Mouse (Mus musculus) megakaryocyte-erythroid progenitor cell, adult 5 weeks (primary cell): ENCODE data around the gene Bcl11a. TPM values are rescaled to one million over a fixed set of nuclear protein-coding genes. Genes with fewer than 3 reads are reported as not detected.

Experiments
- polyA plus RNA-seq: library from polyadenylated mRNA; stranded (reverse); fragments of >175 nt; gene quantifications from 2 replicates; pipeline ENCODE4 v1.2.3, GENCODE M21; 2012

Bcl11a gene
- 47.9 and 68.2 TPM in 2 replicates for polyA plus RNA-seq

DNA sequence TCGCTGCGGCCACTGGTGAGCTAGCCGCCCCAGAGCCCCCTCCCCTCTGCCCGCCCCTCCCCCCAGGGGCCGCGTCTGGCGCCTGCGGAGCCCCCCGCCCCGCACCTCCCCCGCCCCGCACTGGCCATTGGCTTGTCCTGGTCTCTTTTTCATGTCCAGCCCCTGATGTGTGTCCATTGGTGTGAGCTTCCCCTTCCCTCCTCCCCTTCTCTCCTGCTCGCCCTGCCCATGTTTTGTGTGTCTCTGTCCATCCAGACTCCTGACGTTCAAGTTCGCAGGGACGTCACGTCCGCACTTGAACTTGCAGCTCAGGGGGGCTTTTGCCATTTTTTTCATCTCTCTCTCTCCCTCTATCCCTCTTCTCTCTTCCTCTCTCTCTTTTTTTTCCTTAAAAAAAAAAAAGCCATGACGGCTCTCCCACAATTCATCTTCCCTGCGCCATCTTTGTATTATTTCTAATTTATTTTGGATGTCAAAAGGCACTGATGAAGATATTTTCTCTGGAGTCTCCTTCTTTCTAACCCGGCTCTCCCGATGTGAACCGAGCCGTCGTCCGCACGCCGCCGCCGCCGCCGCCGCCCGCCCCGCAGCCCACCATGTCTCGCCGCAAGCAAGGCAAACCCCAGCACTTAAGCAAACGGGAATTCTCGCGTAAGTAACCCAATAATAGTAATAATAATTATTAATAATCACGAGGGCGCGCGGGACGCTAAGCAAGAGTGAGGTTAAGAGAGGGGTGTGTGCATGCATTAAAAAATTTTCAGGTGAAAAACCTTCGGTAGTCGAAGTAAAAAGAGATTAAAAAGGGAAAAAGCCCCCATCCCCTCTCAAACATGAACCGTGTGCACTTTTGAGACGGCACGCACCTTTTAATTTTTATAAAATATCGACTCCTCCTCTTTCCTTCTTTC, at the start of gene Bcl11a:
Gene Bcl11a (plus strand): TSS at position 262 of the 911 bp plus-strand sequence.

DNA sequence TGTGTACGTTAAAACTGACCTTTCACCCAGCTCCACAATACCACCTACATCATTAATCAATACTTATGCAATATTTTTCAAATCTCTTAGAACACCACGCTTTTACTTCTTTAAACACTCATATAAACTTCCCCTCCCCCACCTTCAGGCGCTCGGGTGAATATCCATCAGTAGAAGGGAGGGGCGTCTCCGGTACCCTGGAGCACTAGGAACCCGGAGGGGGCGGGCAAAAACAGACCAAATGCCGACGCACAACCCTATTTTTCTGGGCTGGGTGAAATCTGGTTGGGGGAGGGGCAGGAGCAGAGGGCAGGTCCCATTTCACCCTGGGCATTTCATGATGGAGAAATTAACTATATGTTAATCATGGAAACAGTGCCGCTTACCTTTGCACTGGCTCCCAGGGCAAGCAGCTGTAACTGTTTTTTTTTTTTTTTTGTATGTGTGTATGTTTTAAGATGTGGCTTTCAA, 3.2 kb upstream of the Bcl11a start, which contains the start of gene A830031A19Rik:
Gene A830031A19Rik (minus strand): TSS at position 421 of the 471 bp plus-strand sequence.

Other genes starting within 250 kb of the Bcl11a start
- gene Papolg, start 182.8 kb upstream of the Bcl11a start, polyA plus RNA-seq: 0.90 and 0.92 TPM in 2 replicates
- not detected in 2 replicates for gene A830031A19Rik, start 3.0 kb upstream of the Bcl11a start, polyA plus RNA-seq